Mouse (Mus musculus) kidney, postnatal 10 days (tissue): ENCODE results near the gene Gm10118.

ENCODE experiments used
- DNase-seq: peaks from one replicate; pipeline ENCODE4 v3.0.0; 2021; ENCODE audit warnings: mixed read lengths

Gene Gm10118

GRCm38 (mm10) chr10:63927334-63927733 is at the start of gene Gm10118:
Gene Gm10118 (minus strand): TSS chr10:63927434.
- no peak for DNase-seq

DNA sequence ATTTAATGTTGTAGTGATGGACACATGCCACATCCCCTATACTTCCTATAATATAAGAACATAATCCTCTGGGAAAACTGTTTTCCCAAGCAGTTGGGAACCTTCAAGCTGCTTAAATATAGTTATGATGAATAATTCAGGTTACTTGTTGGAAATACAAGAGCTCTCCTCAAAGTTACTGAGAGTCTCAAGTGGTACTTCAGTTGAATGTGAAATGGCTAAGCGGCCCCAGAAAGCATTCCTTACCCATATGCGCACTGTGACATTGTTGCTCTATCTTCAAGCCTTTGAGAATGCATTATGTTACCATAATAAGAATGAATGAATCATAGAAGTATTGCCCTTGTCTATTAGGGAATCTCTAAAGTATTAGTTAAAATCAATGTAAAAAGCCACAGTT is 45.1 kb upstream of the Gm10118 start:
- DNase-seq: no peak

DNA sequence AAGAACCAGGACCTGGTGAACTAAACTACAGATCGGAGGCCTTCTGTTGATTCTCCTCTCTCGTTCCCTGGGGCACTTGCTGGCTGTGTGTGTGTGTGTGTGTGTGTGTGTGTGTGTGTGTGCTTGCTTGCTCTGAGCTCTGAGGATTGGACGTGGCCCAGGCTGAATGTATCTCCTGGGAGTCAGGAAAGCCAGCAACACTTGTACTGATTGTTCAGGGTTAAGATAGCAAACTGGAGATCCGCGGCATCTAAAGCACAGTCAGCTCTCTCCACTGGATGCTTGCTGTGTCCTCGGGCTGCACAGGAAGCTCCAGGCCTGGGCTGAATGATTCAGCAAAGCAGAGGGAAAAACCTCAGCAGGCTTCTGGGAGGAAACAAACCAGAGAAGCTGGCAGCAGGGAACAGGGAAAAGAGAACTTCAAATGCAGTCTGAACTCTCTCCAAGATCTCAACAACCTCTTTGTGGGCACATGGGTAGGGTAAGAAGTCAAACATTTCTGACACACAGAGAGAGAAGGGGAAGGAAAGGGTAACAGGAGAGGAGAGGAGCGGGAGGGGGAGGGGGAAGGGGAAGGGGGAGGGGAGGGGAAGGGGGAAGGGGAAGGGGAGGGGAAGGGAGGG is 27.2 kb upstream of the Gm10118 start:
- peak; percentile 24 for DNase-seq

GRCm38 (mm10) chr10:63951481-63951880 is 24.2 kb upstream of the Gm10118 start:
- DNase-seq: no peak

- DNase-seq: peak; percentile 60
Measured at GRCm38 (mm10) chr10:63950867-63951266, 23.6 kb upstream of the Gm10118 start.

DNA sequence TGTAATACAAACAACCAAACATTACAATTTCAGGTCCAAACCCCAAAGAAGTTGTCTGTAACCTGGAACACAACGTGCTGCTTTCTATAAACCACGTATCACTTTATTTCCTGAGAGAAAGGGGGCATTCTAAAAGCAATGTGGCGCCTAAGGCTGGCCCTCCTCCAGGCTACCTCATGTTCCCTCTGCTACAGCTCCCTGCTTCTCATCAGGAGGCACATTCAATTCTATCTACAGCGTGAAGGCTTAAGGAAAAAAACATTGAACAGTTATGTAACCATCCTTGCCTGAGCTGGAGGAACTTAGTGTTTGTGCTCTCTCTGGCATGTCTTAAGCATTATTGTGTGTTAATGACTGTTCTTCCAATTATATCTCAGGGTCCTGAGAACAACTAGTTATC is 20.0 kb upstream of the Gm10118 start:
- no peak for DNase-seq

- DNase-seq: no peak
Measured at GRCm38 (mm10) chr10:63945534-63945933, 18.3 kb upstream of the Gm10118 start.

- DNase-seq: no peak
Measured at GRCm38 (mm10) chr10:63933946-63934345, 6.7 kb upstream of the Gm10118 start.

DNA sequence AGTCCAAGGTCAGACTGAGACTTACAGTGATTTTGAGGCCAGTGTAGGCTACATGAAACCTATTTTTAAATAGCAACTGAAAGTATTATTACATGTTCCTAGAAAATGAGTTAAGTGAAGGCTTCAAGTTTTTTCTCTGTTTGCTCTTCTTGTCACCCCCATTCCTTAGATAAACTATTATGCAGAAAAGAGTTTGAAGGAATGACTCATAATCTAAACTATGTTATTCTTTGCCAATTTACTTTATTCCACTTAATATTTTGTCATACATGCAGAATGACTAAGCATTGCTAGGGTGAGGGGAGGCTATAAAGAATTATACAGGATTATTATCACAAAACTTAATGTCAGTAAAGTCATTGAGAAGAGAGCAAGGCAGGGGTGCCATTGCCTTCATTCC is 18.4 kb downstream of the Gm10118 start:
- no peak for DNase-seq

DNA sequence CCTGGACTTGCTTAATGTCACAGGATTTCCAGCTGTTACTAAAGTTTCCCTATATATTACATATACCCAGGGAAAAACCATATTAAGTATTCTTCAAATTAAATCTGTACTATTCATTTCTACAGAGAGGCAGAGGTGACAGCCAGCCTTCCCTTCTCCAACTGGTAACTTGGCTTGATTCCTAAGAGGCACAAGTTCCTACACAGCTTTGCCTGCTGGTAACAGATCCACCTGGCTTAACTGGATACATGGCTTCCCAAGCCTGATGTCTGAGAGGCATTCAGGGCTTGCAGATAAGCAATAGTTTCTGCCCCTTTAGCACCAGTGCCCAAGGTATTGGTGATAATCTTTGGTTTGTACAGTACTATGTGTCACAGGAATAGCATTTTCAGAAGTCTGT is 27.3 kb downstream of the Gm10118 start:
- DNase-seq: no peak

DNA sequence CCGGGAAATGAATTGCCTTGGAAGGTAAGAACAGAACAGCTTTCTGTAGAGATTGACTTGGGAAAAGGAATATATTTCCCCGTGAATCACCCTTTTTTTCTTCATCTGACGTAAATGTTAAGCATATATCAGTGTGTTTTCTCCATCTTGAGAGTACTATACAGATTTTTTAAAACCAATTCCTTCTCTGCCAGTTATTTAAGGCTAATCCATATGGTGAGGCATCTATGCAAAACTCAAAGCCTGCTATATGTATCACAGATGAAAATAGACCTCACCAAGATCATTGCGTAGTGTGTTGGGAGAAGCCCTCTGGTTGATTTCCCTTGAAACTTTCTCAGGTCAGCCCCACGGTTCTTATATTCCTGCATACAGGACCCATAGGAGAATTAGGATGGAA is 32.6 kb downstream of the Gm10118 start:
- DNase-seq: no peak

DNA sequence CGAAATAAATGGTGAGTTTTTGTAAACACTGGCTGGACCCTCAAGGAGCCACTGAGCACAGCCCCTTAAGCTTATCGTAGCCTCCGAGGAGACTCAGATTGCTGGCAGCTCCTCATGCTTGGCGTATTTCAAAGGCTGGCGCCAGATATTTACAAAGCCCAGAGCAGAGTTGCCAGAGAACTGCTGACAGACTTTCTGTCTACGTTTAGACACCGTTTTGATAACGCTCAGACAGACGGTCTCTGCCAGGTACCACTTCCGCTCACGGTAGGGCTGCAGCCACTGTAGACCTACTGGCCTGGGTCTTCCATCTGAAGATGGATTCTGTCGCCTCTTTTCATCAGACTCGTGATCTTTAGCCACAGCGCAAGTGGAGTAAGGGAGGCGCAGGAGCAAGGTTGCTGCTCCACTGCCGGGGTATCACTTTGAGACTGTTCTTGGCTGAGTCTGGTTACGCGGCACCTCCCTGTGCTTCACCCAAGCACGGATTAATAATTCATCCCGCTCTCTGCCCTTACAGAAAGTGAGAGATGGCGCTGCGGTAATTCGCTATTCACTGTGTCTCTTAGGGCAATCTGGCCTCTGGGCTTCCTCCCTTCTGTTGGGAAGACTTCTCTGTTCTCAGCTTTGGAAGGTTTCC is 40.7 kb downstream of the Gm10118 start:
- peak; percentile 4 for DNase-seq

DNA sequence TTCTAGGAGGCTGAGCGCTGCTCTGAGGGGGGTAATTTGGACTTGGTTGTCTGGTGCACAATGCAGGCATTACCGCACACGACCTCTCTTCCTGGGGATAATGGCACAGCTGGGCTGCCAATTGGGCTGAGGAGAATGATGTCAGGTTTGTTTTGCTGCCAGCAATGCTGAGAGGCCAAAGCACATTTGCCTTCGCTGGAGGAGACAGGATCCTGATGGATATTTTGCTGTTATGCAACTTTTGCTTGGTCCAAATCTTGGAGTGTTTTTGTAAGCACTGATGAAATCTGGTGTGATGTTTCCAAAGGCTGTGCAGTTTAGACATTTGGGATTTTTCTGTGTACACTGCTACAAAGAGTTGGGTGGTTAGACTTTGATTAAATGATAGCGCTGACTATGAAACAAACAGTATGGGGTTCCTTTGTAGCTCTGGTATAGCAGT is 46.8 kb downstream of the Gm10118 start:
- peak; percentile 8 for DNase-seq
